Mouse (Mus musculus): ENCODE data around the gene Cyb561d1.

Cyb561d1 gene

GRCm38 (mm10) chr3:108167499-108167898, 33.5 kb downstream of the Cyb561d1 start:
- DNase-seq (ENCODE audit: low spot score): no peak

DNA sequence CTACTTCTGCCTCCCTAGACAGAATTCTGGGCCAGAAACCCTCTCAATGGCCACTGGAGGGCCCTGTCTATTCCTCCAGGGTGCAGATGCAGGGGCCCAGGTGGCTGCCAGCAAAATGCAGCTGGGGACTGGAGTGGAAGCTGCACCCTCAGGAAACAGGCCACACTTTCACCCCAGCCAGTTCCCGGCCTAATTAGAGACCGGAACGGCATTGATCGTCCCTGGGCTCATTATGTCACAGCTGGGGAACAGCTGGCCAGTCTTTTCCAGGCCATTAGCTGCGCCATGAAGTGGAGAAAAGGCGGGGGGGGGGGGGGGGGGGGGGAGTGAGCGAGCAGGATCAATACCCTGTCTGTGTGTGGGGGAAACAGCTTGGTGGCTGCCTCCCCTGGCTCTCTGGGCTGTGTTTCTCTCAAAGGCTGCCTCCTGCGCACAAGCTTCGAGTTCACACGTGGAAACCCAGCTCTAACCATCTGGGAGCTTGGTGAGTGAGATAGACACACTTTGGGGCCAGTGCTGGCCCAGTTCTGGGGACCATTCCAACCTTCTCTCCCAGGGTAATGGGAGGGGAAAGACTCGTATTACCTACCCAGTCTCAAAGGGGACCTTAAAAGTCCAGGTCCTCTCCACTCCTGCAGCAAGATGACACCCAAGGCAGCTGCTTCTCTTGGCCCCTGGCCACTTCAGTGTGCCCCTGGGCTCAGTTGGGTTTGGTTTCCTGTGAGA, 34.4 kb downstream of the Cyb561d1 start:
- no peak for DNase-seq (ENCODE audit: low spot score)

- no peak for DNase-seq (ENCODE audit: low spot score)
Measured at GRCm38 (mm10) chr3:108165532-108166315, 35.3 kb downstream of the Cyb561d1 start.

GRCm38 (mm10) chr3:108164807-108165206, 36.2 kb downstream of the Cyb561d1 start:
- DNase-seq (ENCODE audit: low spot score): no peak

DNA sequence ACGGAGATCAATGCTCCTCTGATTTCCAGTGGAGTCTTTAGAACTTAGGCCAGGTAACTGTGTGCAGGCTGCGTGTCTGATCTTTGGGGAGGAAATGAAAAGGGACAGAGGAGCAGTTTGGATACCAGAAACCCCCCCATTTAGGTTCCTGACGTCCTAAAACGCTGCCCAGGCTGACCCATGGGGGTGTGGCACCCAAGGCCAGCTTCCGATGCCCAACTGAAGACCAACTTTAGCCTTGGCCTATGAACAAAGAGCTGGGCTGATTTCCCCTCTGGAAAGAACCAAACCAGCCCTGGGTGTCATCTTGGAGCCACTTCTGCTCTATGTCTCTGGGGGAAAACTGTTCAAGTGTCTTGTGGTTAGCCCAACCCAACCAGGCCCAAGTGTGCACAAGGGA, 36.9 kb downstream of the Cyb561d1 start:
- DNase-seq (ENCODE audit: low spot score): no peak

DNA sequence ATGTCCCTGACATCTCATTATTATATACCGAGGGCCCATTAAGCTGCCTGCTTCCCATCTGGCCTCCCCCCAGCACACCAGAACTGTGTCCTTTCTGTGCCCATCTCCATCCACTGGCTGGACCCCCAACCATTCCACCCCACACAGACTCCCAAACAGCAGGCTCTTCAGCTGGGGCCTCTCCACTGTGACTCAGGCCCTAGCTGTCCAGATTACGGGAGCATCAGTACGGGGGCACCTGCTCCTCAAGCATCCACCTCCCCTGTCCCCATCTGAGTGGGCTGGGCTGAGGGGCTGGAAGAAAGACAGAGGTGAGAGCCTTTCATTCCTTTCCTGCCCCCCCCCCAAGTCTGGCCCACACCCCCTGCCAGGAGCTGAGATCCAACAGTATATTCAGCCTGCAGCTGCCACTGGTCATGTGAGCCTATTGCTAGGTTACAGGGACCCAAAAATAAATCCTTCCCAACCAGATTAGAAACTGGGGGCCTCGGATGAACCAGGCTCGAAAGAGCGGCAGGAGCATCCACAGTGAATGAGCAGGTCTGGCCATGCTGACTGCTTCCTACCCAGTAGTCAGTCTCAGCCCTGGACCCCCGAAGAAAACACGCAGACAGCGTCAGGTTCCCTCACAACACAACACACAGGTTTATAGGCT, 42.5 kb downstream of the Cyb561d1 start:
- no peak for DNase-seq (ENCODE audit: low spot score)

GRCm38 (mm10) chr3:108154656-108155055, 46.4 kb downstream of the Cyb561d1 start, which contains the start of gene Gpr61:
Gene Gpr61, minus strand, starts transcription at chr3:108154882.
- DNase-seq (ENCODE audit: low spot score): no peak

- no peak for DNase-seq (ENCODE audit: low spot score)
Measured at GRCm38 (mm10) chr3:108152290-108152689, 48.7 kb downstream of the Cyb561d1 start.

GRCm38 (mm10) chr3:108147386-108148235, 53.4 kb downstream of the Cyb561d1 start:
- peak; percentile 78 for DNase-seq (ENCODE audit: low spot score)

DNA sequence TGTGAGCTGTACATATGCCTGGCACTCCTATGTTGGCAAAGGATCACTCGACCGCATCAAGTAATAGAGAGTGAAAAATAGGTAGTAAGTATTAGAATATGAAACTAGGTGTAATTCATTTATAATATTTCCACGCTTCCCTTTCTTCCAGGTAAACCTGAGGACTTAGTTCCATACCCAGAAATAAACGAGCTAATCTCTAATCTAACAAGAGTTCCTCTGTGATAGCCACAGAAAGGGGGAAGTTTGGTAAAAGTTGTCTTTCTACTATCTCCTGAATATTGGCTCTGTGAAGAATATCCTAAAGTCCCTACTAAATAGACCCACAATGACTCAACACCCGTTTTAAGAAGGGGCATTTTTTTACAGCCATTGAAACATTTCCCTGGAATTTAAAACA, 54.3 kb downstream of the Cyb561d1 start:
- DNase-seq (ENCODE audit: low spot score): no peak

Measured in ovary, postnatal 10 days (tissue).